Mouse (Mus musculus) stomach, postnatal 0 days (tissue): Measurements from ENCODE around the gene Dusp6. TPM values are rescaled to one million over a fixed set of nuclear protein-coding genes. Genes with fewer than 3 reads are reported as not detected.
A peak's percentile ranks its signal among the peaks of the same experiment; 100 is the strongest.

ENCODE experiments used
- ATAC-seq: fragments of 200-750 bp; cut with Nextera tagmentation; 2 replicates; pipeline ENCODE4 v1.8.0; 2017; ENCODE audit not compliant: low FRiP score, low TSS enrichment
- DNase-seq: peaks from one replicate; pipeline ENCODE4 v3.0.0-alpha.2; 2016; ENCODE audit warnings: low spot score
- H3K27ac ChIP-seq: fragments of 300-500 bp; sonication (generic); replicated peaks from 2 replicates; pipeline ENCODE4 v1.5.1; 2014; ENCODE audit warnings: mild to moderate bottlenecking, control low read depth
- H3K27me3 ChIP-seq: fragments of 300-500 bp; sonication (generic); 2 replicates; pipeline ENCODE4 v1.6.1; 2014; ENCODE audit warnings: low read length; ENCODE audit not compliant: control insufficient read depth, insufficient read depth
- H3K36me3 ChIP-seq: fragments of 300-500 bp; sonication (generic); 2 replicates; pipeline ENCODE4 v1.6.1; 2014; ENCODE audit warnings: low read length, mixed read lengths; ENCODE audit not compliant: control insufficient read depth, insufficient read depth
- H3K4me1 ChIP-seq: fragments of 300-500 bp; sonication (generic); replicated peaks from 2 replicates; pipeline ENCODE4 v1.6.1; 2014; ENCODE audit warnings: antibody characterized with exemption; ENCODE audit not compliant: control insufficient read depth, insufficient read depth
- H3K4me2 ChIP-seq: fragments of 300-500 bp; sonication (generic); replicated peaks from 2 replicates; pipeline ENCODE4 v1.6.1; 2014; ENCODE audit warnings: low read depth, mild to moderate bottlenecking, control low read depth, moderate library complexity
- H3K4me3 ChIP-seq: fragments of 300-500 bp; sonication (generic); 2 replicates; pipeline ENCODE4 v1.5.1; 2014; ENCODE audit warnings: low read depth, low read length, control low read depth
- H3K9ac ChIP-seq: fragments of 300-500 bp; sonication (generic); 2 replicates; pipeline ENCODE4 v1.6.1; 2014; ENCODE audit warnings: mild to moderate bottlenecking, low read length, control low read depth, mixed read lengths
- H3K9me3 ChIP-seq: fragments of 300-500 bp; sonication (generic); 2 replicates; pipeline ENCODE4 v1.6.1; 2016; ENCODE audit warnings: low read length; ENCODE audit not compliant: control insufficient read depth
- CTCF ChIP-seq: IDR thresholded peaks from 2 replicates; pipeline ENCODE4 v1.5.1; 2016; ENCODE audit warnings: antibody characterized with exemption, low read depth, mild to moderate bottlenecking, moderate library complexity
- EP300 ChIP-seq: optimal IDR thresholded peaks from 2 replicates; pipeline ENCODE3; 2016; ENCODE audit warnings: antibody characterized with exemption
- WGBS: fragments of 180-500 bp; shearing (Covaris S2); extraction: QIAGEN DNeasy Blood & Tissue Kit; methylation state at CpG from one replicate; pipeline ENCODE4 v1.1.7; 2014; 5-methylcytosine and 5-hydroxymethylcytosine counted together
- polyA plus RNA-seq: library from polyadenylated mRNA; unstranded; fragments of >200 nt; fragmentation: Nextera tagmentation; extraction: Ambion mirVana; gene quantifications from 2 replicates; pipeline ENCODE4 v1.2.1, GENCODE M21; 2015

Gene Dusp6
- polyA plus RNA-seq, 1 experiment from 2014 or later: 17.4 TPM

DNA sequence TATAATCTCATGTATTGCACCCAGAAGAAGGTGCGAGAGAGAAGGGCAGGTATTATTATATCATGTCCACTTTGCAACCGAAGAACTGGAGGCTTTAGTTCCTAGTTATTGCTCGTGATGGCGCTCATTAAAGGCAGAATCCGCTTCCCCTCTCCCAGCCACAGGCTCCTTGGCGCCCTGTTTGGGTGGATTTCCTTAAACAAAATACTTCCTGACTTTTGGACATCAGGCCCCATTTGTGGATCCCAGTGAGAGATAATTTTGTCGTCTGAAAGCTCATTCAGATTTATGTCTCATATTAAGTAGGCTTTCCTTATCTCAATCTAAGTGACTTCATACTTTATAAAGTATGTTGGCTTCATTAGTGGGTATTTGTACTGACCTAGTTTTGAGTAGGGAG lies 23.2 kb downstream of the Dusp6 start:
- Histone ChIP-seq H3K9ac (no peak overlapping the region), H3K9me3 (no peaks in the 10 kb centered on the region), H3K27me3 (no peaks in the 10 kb centered on the region), H3K36me3 (no peaks in the 10 kb centered on the region), H3K4me3 (no peak overlapping the region), H3K4me1 (no peaks in the 10 kb centered on the region), H3K27ac (no peak overlapping the region), H3K4me2 (no peak overlapping the region)
- WGBS: 64% methylated on average over 7 of the region's 7 CpGs
- ATAC-seq: no peak
- DNase-seq: no peak
- no peak for TF ChIP-seq EP300
- no peak for TF ChIP-seq CTCF

DNA sequence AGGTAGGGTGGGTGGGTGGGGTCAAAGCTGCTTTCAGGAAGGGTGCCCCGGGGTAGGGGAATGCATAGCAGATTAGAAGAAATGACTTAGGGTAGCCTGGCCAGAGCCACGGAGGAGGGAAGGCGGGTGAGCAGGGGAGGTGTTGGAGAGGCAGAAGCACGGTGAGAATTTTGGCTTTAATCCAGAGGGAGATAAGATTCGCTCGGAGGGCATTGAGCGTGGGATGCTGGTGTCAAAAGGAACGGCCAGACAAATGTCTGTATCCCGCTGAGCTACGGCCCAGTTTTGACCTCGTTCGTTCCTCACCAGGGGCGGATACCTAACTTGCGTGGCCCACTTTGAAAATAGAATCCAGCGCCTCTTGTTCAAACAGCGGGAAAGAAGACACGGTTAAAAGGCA lies 23.8 kb downstream of the Dusp6 start:
- WGBS: 22% methylated on average over 17 of the region's 17 CpGs
- Histone ChIP-seq H3K4me3 (no peak overlapping the region), H3K36me3 (no peaks in the 10 kb centered on the region), H3K4me1 (no peaks in the 10 kb centered on the region), H3K9me3 (no peaks in the 10 kb centered on the region), H3K4me2 (0 out of 2 replicates have a peak overlapping the region, but pooled peaks have one; percentile 2), H3K9ac (no peak overlapping the region), H3K27ac (no peak overlapping the region), H3K27me3 (no peaks in the 10 kb centered on the region)
- no peak for DNase-seq
- TF ChIP-seq EP300: no peak
- TF ChIP-seq CTCF: no peak
- ATAC-seq: no peak

GRCm38 (mm10) chr10:99287206-99287605 lies 24.2 kb downstream of the Dusp6 start:
- H3K4me3 ChIP-seq: no peak overlapping the region
- H3K27me3 ChIP-seq: no peaks in the 10 kb centered on the region
- H3K36me3 ChIP-seq: no peaks in the 10 kb centered on the region
- no peaks in the 10 kb centered on the region for H3K9me3 ChIP-seq
- 41% methylated on average over 6 of the region's 6 CpGs for WGBS
- H3K9ac ChIP-seq: no peak overlapping the region
- TF ChIP-seq CTCF (no peak), EP300 (no peak)
- no peak overlapping the region for H3K27ac ChIP-seq
- DNase-seq (no peak), ATAC-seq (no peak)
- 0 out of 2 replicates have a peak overlapping the region, but pooled peaks have one; percentile 2 for H3K4me2 ChIP-seq
- no peaks in the 10 kb centered on the region for H3K4me1 ChIP-seq

- Histone ChIP-seq H3K27me3 (no peaks in the 10 kb centered on the region), H3K4me1 (no peaks in the 10 kb centered on the region), H3K4me3 (no peak overlapping the region), H3K4me2 (no peak overlapping the region), H3K27ac (no peak overlapping the region), H3K36me3 (no peaks in the 10 kb centered on the region), H3K9ac (no peak overlapping the region), H3K9me3 (no peaks in the 10 kb centered on the region)
- WGBS: 86% methylated on average over 5 of the region's 5 CpGs
- TF ChIP-seq CTCF (no peak), EP300 (no peak)
- no peak for ATAC-seq
- DNase-seq: no peak
These were observed 26.1 kb downstream of the Dusp6 start for GRCm38 (mm10) chr10:99289176-99289575.

GRCm38 (mm10) chr10:99293111-99293640 lies 30.1 kb downstream of the Dusp6 start:
- no peak overlapping the region for H3K4me2 ChIP-seq
- no peaks in the 10 kb centered on the region for H3K27me3 ChIP-seq
- no peak overlapping the region for H3K4me3 ChIP-seq
- whole genome bisulfite sequencing: 65% methylated on average over 3 of the region's 3 CpGs
- no peak for ATAC-seq
- no peaks in the 10 kb centered on the region for H3K36me3 ChIP-seq
- H3K9me3 ChIP-seq: no peaks in the 10 kb centered on the region
- H3K27ac ChIP-seq: no peak overlapping the region
- no peaks in the 10 kb centered on the region for H3K4me1 ChIP-seq
- no peak overlapping the region for H3K9ac ChIP-seq
- TF ChIP-seq CTCF (no peak), EP300 (no peak)
- DNase-seq: no peak

- no peaks in the 10 kb centered on the region for H3K4me1 ChIP-seq
- no peaks in the 10 kb centered on the region for H3K9me3 ChIP-seq
- no peak for ATAC-seq
- TF ChIP-seq CTCF: no peak
- TF ChIP-seq EP300: no peak
- H3K9ac ChIP-seq: no peak overlapping the region
- H3K4me3 ChIP-seq: no peak overlapping the region
- no peak overlapping the region for H3K4me2 ChIP-seq
- H3K36me3 ChIP-seq: no peaks in the 10 kb centered on the region
- H3K27ac ChIP-seq: no peak overlapping the region
- no peak for DNase-seq
- H3K27me3 ChIP-seq: no peaks in the 10 kb centered on the region
- WGBS: 69% methylated on average over 3 of the region's 3 CpGs
These were observed 34.7 kb downstream of the Dusp6 start for GRCm38 (mm10) chr10:99297721-99298120.
